Mouse (Mus musculus): ENCODE measurements around the gene Clca1. TPM values are rescaled to one million over a fixed set of nuclear protein-coding genes. Genes with fewer than 3 reads are reported as not detected.

Gene Clca1
- total and polyA plus RNA-seq, 3 experiments = not detected

Other genes starting within 250 kb of the Clca1 start
- gene Clca3a2, start 213.3 kb downstream of the Clca1 start, total RNA-seq (2012; rRNA removed) = 0.08 and 0.13 TPM in 2 replicates
- gene Clca3a2, start 213.3 kb downstream of the Clca1 start, polyA plus RNA-seq (2012; ENCODE audit: insufficient read depth in 1 of 2, insufficient read length in 2 of 2, low read depth in 1 of 2, low replicate concordance in 2 of 2, missing spikeins in 1 of 2) = 1 to 10 TPM in 1 of 2 experiments, not detected in 1; 1.5 TPM
- gene Clca3b, start 183.4 kb downstream of the Clca1 start, total RNA-seq (2012; rRNA removed) = not detected in 2 replicates
- under 1 TPM in 1 of 2 experiments, not detected in 1; 0.11 TPM for gene Clca3b, start 183.4 kb downstream of the Clca1 start, polyA plus RNA-seq (2012; ENCODE audit: insufficient read depth in 1 of 2, insufficient read length in 2 of 2, low read depth in 1 of 2, low replicate concordance in 2 of 2, missing spikeins in 1 of 2)
- not detected in 2 replicates for gene Clca4b, start 100.2 kb downstream of the Clca1 start, total RNA-seq (2012; rRNA removed)
- gene Clca4b, start 100.2 kb downstream of the Clca1 start, polyA plus RNA-seq (2012; ENCODE audit: insufficient read depth in 1 of 2, insufficient read length in 2 of 2, low read depth in 1 of 2, low replicate concordance in 2 of 2, missing spikeins in 1 of 2) = under 1 TPM in 1 of 2 experiments, not detected in 1; 0.03 TPM
- gene Clca4a, start 57.7 kb downstream of the Clca1 start, total RNA-seq (2012; rRNA removed) = not detected in 2 replicates
- not detected for gene Clca4a, start 57.7 kb downstream of the Clca1 start, polyA plus RNA-seq (2012; ENCODE audit: insufficient read depth in 1 of 2, insufficient read length in 2 of 2, low read depth in 1 of 2, low replicate concordance in 2 of 2, missing spikeins in 1 of 2)
- not detected in 2 replicates for gene Clca2, start 66.7 kb upstream of the Clca1 start, total RNA-seq (2012; rRNA removed)
- gene Clca2, start 66.7 kb upstream of the Clca1 start, polyA plus RNA-seq (2012; ENCODE audit: insufficient read depth in 1 of 2, insufficient read length in 2 of 2, low read depth in 1 of 2, low replicate concordance in 2 of 2, missing spikeins in 1 of 2) = not detected
- 12.6 and 15.1 TPM in 2 replicates for gene Odf2l, start 85.8 kb upstream of the Clca1 start, total RNA-seq (2012; rRNA removed)
- 10 to 100 TPM in 1 of 2 experiments, not detected in 1; 15.0 TPM for gene Odf2l, start 85.8 kb upstream of the Clca1 start, polyA plus RNA-seq (2012; ENCODE audit: insufficient read depth in 1 of 2, insufficient read length in 2 of 2, low read depth in 1 of 2, low replicate concordance in 2 of 2, missing spikeins in 1 of 2)

Data from MEL (cell line).